Mouse (Mus musculus) ovary, postnatal 14 days (tissue): ENCODE measurements around the gene Zfyve16.

ENCODE experiments used
- DNase-seq: peaks from one replicate; pipeline ENCODE4 v3.0.0; 2022; ENCODE audit warnings: low spot score

Gene Zfyve16

DNA sequence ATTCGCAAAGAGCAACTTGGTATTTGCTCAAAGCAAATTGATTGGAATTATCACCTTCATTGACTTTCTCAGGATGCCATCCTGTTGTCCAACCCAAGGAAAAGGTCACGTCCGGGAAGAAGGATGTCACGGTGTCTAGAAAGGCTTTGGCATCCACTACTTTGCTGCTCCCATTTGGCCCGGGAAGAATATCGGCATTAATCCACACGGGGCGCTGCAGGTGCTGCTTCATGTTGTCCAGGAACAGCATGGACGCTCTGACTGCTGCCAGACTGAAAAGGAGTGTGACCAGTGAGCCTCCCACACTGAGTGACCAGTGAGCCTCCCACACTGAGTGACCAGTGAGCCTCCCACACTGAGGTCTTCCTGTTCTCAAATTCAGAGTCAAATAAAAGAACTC, 62.8 kb downstream of the Zfyve16 start:
- no peak for DNase-seq

DNA sequence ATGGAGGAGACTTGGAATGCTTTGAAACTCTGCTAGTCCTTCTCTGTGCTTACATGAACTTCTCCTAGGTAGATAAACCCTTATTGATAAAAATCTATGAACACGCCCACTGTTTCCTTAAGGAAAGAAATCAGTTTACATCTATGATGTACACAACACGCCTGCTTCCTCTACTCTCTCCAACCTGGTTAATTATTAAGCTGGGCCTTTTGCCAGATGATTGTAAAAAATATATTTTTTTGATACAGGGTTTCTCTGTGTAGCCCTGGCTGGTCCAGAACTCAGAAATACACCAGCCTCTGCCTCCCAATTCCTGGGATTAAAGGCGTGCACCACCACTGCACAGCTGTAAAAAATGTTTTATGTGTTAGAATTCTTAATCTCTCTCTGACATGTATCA, 66.0 kb downstream of the Zfyve16 start:
- DNase-seq, result no peak

DNA sequence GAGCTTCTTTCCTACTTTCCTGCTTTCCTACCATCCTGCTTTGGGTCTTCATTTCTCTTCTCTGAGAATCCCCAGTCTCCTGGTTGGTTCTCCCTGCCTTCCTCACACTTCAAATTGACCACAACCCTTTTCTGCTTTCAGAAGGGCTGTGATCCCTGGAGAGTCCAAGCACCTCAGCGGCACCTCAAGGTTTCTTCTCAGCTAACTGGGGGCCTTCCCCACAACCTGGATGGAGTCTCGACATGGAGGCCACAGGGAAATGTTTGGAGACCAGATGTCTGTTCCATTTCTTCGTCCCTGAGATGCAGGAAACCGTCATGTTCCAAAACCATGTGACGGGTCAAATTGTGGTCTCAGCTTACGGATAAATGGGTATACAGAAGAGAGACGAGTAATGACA, 83.8 kb downstream of the Zfyve16 start:
- no peak for DNase-seq

DNA sequence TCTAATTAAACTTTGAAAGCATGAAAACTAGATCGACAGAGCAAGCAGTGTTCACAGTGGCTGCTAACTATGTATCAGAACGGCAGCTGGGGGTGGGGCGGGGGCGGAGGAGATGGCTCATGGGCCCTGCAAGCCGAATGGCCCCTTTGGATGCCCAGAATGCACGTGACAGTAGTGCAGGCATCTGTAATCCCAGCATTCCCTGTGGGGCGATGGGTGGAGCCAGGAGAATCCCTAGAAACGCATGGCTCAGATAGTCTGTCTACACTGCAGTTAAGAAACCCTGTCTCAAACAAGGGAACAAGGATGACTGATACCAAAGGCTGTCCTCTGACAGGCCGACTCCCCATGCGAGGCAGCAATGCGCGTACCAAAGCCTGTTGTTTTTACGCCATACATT, 90.4 kb downstream of the Zfyve16 start:
- DNase-seq, result no peak

DNA sequence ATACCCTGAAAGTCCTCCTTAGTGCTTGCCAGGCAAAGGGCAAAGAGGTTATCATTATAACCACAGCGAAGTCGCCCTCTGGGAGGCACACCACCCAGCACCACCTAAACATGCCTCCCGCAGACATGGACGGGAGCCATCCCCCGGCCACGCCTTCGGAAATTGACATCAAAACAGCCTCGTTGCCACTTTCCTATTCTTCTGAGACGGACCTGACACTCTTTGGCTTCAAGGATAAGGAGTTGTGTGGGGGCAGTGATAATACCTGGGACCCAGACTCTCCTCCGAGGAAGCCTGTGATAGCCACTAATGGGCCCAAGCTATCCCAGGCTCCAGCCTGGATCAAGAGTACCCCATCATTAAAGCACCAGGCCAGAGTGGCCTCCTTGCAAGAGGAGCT, 92.0 kb downstream of the Zfyve16 start:
- DNase-seq, result no peak
